Mouse (Mus musculus): Measurements from ENCODE around the gene Rassf5. TPM values are rescaled to one million over a fixed set of nuclear protein-coding genes. Genes with fewer than 3 reads are reported as not detected.

Rassf5 gene
- 10 to 100 TPM in 1 of 2 experiments, 1 to 10 TPM in 1; 9.9 to 10.3 TPM for total RNA-seq (2021)

- intact Hi-C loops (cut with DNase I), result loop anchor here (2.0 to 5.0 kb wide), 2 partner anchors 64 to 358 kb away; partner anchors contain the start of gene Il24
These were observed at the start of gene Rassf5 for GRCm38 (mm10) chr1:131245089-131245856. Rassf5 (minus strand) TSS chr1:131245258.

GRCm38 (mm10) chr1:131293922-131294250, 48.8 kb upstream of the Rassf5 start:
- intact Hi-C loops (cut with DNase I), result no loop called here
- no peak for DNase-seq

More at GRCm38 (mm10) chr1:131245089-131245856, at the start of gene Rassf5:
- DNase-seq, result peak; percentile 77

- no peak for DNase-seq
- intact Hi-C loops (cut with DNase I), result no loop called here
These were observed 48.3 kb upstream of the Rassf5 start for GRCm38 (mm10) chr1:131293221-131293921.

GRCm38 (mm10) chr1:131290648-131291047, 45.6 kb upstream of the Rassf5 start:
- DNase-seq, result peak; percentile 72
- intact Hi-C loops (cut with DNase I), result no loop called here

GRCm38 (mm10) chr1:131288938-131289337, 43.9 kb upstream of the Rassf5 start:
- intact Hi-C loops (cut with DNase I), result no loop called here
- DNase-seq, result no peak

- intact Hi-C loops (cut with DNase I), result no loop called here
- DNase-seq, result no peak
These were observed 42.2 kb upstream of the Rassf5 start for GRCm38 (mm10) chr1:131287267-131287666.

GRCm38 (mm10) chr1:131286803-131287202, 41.7 kb upstream of the Rassf5 start:
- intact Hi-C loops (cut with DNase I), result no loop called here

GRCm38 (mm10) chr1:131284616-131285015, 39.6 kb upstream of the Rassf5 start:
- intact Hi-C loops (cut with DNase I), result no loop called here
- no peak for DNase-seq

More at GRCm38 (mm10) chr1:131286803-131287202, 41.7 kb upstream of the Rassf5 start:
- no peak for DNase-seq

- DNase-seq, result peak; percentile 39
- intact Hi-C loops (cut with DNase I), result no loop called here
These were observed 39.1 kb upstream of the Rassf5 start for GRCm38 (mm10) chr1:131284167-131284566.

GRCm38 (mm10) chr1:131281731-131282130, 36.7 kb upstream of the Rassf5 start:
- no peak for DNase-seq
- intact Hi-C loops (cut with DNase I), result no loop called here

- intact Hi-C loops (cut with DNase I), result no loop called here
- no peak for DNase-seq
These were observed 35.2 kb upstream of the Rassf5 start for GRCm38 (mm10) chr1:131280280-131280679.

GRCm38 (mm10) chr1:131279456-131279776, 34.4 kb upstream of the Rassf5 start, which contains the start of gene Ikbke:
Ikbke (minus strand) TSS chr1:131279606.
- intact Hi-C loops (cut with DNase I), result no loop called here
- DNase-seq, result no peak

GRCm38 (mm10) chr1:131278606-131279455, 33.8 kb upstream of the Rassf5 start:
- intact Hi-C loops (cut with DNase I), result no loop called here

GRCm38 (mm10) chr1:131276831-131277230, 31.8 kb upstream of the Rassf5 start:
- intact Hi-C loops (cut with DNase I), result no loop called here
- DNase-seq, result no peak

More at GRCm38 (mm10) chr1:131278606-131279455, 33.8 kb upstream of the Rassf5 start:
- DNase-seq, result no peak

GRCm38 (mm10) chr1:131275577-131275976, 30.5 kb upstream of the Rassf5 start:
- DNase-seq, result no peak
- intact Hi-C loops (cut with DNase I), result no loop called here

GRCm38 (mm10) chr1:131274725-131275539, 29.9 kb upstream of the Rassf5 start:
- intact Hi-C loops (cut with DNase I), result loop anchor here (5.0 kb wide), 1 partner anchor 403 kb away; no protein-coding TSS in a partner anchor
- no peak for DNase-seq

GRCm38 (mm10) chr1:131269797-131270578, 24.9 kb upstream of the Rassf5 start:
- intact Hi-C loops (cut with DNase I), result loop anchor here (5.0 kb wide), 2 partner anchors 153 to 398 kb away; no protein-coding TSS in a partner anchor
- DNase-seq, result peak; percentile 81

- DNase-seq, result no peak
- intact Hi-C loops (cut with DNase I), result loop anchor here (5.0 kb wide), 1 partner anchor 151 kb away; no protein-coding TSS in a partner anchor
These were observed 23.7 kb upstream of the Rassf5 start for GRCm38 (mm10) chr1:131268776-131269175.

GRCm38 (mm10) chr1:131263905-131264304, 18.8 kb upstream of the Rassf5 start:
- intact Hi-C loops (cut with DNase I), result no loop called here
- DNase-seq, result no peak

Data from left cerebral cortex, postnatal 4 days (tissue).